Mouse (Mus musculus): Measurements from ENCODE around the gene Chn2. TPM values are rescaled to one million over a fixed set of nuclear protein-coding genes. Genes with fewer than 3 reads are reported as not detected.

The Chn2 gene
- total RNA-seq, 2 experiments from 2014 or later: 38.8 to 42.7 TPM

GRCm38 (mm10) chr6:54140488-54140887, 101.1 kb downstream of the Chn2 start:
- DNase-seq (ENCODE audit: low spot score in 2 of 2): no peak
- intact Hi-C loops (cut with DNase I): no loop called here

- intact Hi-C loops (cut with DNase I): no loop called here
- no peak for DNase-seq (ENCODE audit: low spot score in 2 of 2)
Measured at GRCm38 (mm10) chr6:54141165-54141564, 101.8 kb downstream of the Chn2 start.

DNA sequence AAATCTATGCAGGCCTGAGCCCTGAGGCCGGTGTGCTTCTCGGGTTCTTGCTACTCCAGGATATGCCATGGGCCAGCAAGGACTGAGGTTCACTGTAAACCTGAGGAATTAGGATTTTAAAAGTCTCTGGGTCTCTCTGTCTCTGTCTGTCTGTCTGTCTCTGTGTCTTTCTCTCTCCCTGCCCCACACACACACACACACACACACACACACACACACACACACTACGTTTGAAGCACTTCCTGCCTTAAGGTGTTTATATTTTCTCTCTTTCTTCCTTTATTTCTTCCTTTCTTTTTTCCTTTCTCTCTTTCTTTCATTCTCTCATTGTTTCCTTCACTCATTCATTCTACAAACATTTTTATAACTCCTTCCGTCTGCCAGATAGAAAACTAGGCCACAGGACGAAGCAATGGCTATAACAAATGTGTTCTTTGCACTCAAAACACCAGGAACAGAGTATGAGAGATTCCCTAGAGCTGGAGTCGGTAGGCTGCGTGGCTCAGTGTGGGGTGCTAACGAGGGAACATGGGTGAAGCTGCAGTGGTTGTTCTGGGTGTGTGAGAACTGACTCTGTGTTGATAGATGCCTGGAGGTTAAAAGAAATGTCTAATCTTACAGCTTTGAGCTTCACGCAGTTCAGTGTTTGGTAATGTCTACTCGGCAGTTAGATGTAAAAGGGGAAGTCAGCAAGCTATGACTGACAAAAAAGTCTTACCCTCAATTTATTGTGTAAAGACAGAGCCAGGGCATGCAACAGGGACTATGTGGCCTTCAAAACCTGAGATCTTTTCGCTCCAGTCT, 103.7 kb downstream of the Chn2 start:
- no peak for DNase-seq (ENCODE audit: low spot score in 2 of 2)
- intact Hi-C loops (cut with DNase I): no loop called here

DNA sequence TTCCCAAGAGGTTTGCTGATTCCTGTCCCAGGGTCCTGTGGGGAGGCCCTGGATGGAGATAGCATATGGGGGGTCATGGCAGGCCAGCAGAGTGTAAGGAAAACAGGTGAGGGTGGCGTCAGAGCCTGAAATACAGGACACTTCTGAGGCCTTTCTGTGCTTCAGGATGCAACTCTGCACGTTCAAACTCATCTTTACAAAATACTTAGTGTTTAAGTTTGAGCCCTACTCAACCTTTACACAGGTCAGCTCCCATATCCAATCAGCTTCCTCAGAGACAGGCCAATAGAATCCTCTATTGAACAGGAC, 104.3 kb downstream of the Chn2 start:
- intact Hi-C loops (cut with DNase I): no loop called here
- no peak for DNase-seq (ENCODE audit: low spot score in 2 of 2)

- no peak for DNase-seq (ENCODE audit: low spot score in 2 of 2)
- intact Hi-C loops (cut with DNase I): no loop called here
Measured at GRCm38 (mm10) chr6:54148844-54149526, 109.6 kb downstream of the Chn2 start.

GRCm38 (mm10) chr6:54150821-54151220, 111.5 kb downstream of the Chn2 start:
- intact Hi-C loops (cut with DNase I): no loop called here

DNA sequence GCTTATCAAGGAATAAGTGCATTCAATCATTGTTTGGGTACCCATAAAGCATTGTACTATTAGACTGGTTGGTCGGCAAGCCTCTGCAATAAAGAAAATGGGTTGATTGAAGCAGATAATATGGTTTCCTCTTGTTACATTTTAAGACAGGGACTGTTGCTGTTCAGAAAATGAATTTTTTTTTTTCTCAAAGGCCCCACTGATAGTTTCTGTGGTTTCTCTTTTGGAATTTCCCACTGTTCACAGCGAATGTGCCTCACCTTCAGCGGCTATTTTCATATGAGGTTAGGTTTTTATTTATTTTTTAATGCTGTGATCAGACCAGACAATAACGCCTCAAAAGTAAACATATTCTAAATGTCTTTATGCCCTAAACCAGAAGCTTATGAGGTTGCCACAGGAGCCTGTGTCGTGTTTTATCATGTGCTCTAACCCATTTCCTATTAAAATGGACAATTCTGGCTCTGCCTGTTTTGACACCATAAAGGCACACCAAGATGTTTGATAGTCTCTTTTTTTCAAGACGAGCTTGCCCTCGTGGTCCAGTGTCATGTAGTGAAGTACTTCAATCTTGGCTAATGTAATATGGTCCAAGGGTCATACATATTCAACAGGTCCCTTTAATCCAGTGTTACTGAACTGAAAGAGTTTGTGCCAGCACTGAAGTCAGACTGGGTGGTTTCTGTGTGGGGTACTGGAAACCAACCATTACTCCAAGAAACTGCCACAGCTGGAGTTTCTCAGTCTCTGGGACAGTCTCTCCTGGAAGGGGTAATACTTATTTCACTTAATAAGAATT, 112.3 kb downstream of the Chn2 start:
- intact Hi-C loops (cut with DNase I): no loop called here
- DNase-seq (ENCODE audit: low spot score in 2 of 2): no peak

More at GRCm38 (mm10) chr6:54150821-54151220, 111.5 kb downstream of the Chn2 start:
- DNase-seq (ENCODE audit: low spot score in 2 of 2): no peak

GRCm38 (mm10) chr6:54157097-54157496, 117.7 kb downstream of the Chn2 start:
- intact Hi-C loops (cut with DNase I): no loop called here
- no peak for DNase-seq (ENCODE audit: low spot score in 2 of 2)

- peak in 1 of 2 experiments; percentile 12 for DNase-seq (ENCODE audit: low spot score in 2 of 2)
- intact Hi-C loops (cut with DNase I): no loop called here
Measured at GRCm38 (mm10) chr6:54158317-54158716, 119.0 kb downstream of the Chn2 start.

GRCm38 (mm10) chr6:54160677-54161076, 121.3 kb downstream of the Chn2 start:
- intact Hi-C loops (cut with DNase I): loop anchor here (5.0 kb wide), 1 partner anchor 198 kb away; no protein-coding TSS in a partner anchor
- peak in 1 of 2 experiments; percentile 51 for DNase-seq (ENCODE audit: low spot score in 2 of 2)

DNA sequence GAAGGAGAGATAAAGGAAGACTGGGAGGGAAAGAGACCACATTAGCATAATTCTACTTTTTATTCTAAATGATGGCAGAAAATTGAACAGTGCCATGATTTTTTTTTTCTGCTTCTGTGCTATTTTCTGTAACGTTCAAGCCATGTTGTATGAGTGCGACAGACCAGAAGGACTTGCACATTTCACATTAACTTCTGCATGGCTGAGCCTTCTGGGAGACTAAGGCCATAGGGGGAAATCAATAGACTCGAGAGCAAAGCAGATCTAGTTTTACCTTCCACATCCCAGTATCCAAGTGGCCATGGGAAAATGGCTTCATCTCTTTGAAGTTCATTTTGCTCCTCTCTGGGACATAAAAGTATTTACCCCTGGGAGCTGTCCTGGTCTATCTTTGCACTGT, 121.9 kb downstream of the Chn2 start:
- DNase-seq (ENCODE audit: low spot score in 2 of 2): no peak
- intact Hi-C loops (cut with DNase I): loop anchor here (5.0 kb wide), 1 partner anchor 199 kb away; no protein-coding TSS in a partner anchor

GRCm38 (mm10) chr6:54162321-54162720, 123.0 kb downstream of the Chn2 start:
- no peak for DNase-seq (ENCODE audit: low spot score in 2 of 2)
- intact Hi-C loops (cut with DNase I): loop anchor here (5.0 kb wide), 1 partner anchor 200 kb away; no protein-coding TSS in a partner anchor

GRCm38 (mm10) chr6:54162786-54163185, 123.4 kb downstream of the Chn2 start:
- peak in 1 of 2 experiments; percentile 35 for DNase-seq (ENCODE audit: low spot score in 2 of 2)
- intact Hi-C loops (cut with DNase I): loop anchor here (5.0 kb wide), 1 partner anchor 200 kb away; no protein-coding TSS in a partner anchor

- intact Hi-C loops (cut with DNase I): loop anchor here (2.0 to 5.0 kb wide), 2 partner anchors 125 to 201 kb away; partner anchors contain the start of gene Chn2
- DNase-seq (ENCODE audit: low spot score in 2 of 2): no peak
Measured at GRCm38 (mm10) chr6:54163702-54164101, 124.3 kb downstream of the Chn2 start.

DNA sequence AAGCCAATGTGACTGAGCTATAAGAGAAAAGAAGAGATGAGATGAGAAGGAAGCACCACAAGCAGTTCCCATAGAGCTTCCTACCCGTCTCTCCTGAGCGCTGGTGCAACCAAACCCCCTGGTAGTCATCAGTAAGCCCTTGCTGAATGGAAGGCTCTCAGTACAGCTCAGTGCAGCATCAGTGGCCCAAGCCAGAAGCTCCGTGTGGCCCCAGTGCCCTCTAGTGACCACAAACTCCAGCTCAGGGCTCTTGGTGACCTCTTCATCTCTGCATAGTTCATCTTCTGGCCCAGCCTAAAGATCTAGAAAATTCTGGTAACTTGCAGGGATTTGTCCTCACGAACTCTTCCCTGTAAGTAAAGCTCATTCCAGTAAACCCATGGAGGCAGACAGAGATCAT, 125.4 kb downstream of the Chn2 start:
- intact Hi-C loops (cut with DNase I): loop anchor here (2.0 to 5.0 kb wide), 2 partner anchors 126 to 202 kb away; partner anchors contain the start of gene Chn2
- DNase-seq (ENCODE audit: low spot score in 2 of 2): peak; percentile 32 to 56

- DNase-seq (ENCODE audit: low spot score in 2 of 2): no peak
Measured at GRCm38 (mm10) chr6:54165246-54165645, 125.9 kb downstream of the Chn2 start.

GRCm38 (mm10) chr6:54165863-54166262, 126.5 kb downstream of the Chn2 start:
- DNase-seq (ENCODE audit: low spot score in 2 of 2): no peak
- intact Hi-C loops (cut with DNase I): loop anchor here (2.0 kb wide), 1 partner anchor 127 kb away; the partner anchor contains the start of gene Chn2

More at GRCm38 (mm10) chr6:54165246-54165645, 125.9 kb downstream of the Chn2 start:
- intact Hi-C loops (cut with DNase I): loop anchor here (2.0 kb wide), 1 partner anchor 126 kb away; the partner anchor contains the start of gene Chn2

GRCm38 (mm10) chr6:54166991-54167546, 127.7 kb downstream of the Chn2 start:
- intact Hi-C loops (cut with DNase I): no loop called here
- no peak for DNase-seq (ENCODE audit: low spot score in 2 of 2)

GRCm38 (mm10) chr6:54170286-54170894, 131.0 kb downstream of the Chn2 start:
- intact Hi-C loops (cut with DNase I): no loop called here
- no peak for DNase-seq (ENCODE audit: low spot score in 2 of 2)
